Mouse (Mus musculus) cerebellum, postnatal 25 days (tissue): ENCODE data around the gene Serpinb1c.
A peak's percentile ranks its signal among the peaks of the same experiment; 100 is the strongest.
"Not testable (repeated sequence)": the region's sequence is repeated elsewhere in the genome, so short reads cannot be mapped to it uniquely, and the experiment has no call there.

ENCODE experiments used
- DNase-seq, 2 experiments: peaks; one replicate each; pipeline ENCODE4 v3.0.0; 2021; ENCODE audit warnings: mixed read lengths in 2 of 2

Gene Serpinb1c

DNA sequence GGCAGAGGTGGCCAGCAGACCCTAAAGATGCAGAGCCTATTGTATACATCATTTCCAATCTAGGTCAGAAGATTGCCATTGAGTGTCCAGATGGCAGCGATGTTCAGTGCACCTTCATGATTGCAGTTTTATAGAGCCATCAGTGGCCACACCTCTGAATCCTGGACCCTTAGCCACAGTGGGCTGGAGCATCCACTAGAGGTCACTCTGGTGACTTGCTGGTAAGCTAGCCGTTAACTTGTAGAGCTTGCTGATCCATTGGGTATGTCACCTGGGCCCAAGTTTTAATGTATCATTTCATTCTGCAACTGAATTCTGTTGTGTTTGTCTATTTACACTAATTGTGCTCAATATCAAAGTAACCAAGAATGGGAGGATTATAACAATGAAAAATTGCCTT lies 32.4 kb downstream of the Serpinb1c start:
- DNase-seq: peak in 1 of 2 experiments; percentile 6

DNA sequence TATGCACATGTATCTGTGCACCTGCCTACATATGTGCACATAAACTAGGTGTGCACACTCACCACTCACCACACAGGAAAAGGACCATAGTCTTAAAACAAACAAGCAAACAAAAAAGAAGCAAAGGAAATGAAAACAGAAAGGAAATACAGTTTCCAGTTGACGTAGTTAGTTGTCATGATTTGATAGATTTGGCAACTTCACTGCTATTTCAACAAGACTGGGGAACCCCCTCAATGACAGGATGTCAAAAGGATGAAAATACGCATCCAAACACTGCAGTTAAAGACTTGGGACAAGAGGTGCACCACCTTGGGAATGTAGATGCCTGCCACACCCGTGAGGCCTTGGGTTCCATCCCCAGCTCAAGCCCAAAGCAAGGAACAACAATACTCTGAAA lies 33.5 kb downstream of the Serpinb1c start:
- DNase-seq: not testable (repeated sequence)

- DNase-seq: no peak
These were observed 34.6 kb downstream of the Serpinb1c start for GRCm38 (mm10) chr13:32863456-32863855.

DNA sequence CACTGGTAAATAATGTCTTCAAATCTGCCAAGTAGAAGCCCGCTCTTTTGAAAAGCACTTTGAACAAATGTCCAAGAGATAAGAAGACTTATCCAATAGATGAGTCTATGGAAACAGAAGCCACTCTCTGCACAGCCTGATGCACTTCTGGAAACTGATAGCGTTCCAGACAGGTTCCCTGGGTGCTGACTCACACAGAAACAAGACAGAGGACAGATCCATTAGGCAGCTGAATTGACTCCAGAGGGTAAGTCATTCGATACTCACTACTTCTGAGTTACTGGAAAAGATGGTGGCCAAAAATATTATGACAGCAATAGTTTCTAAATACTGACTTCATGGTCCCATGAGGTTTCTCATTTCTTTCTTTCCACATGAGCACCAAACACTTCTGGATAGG lies 37.2 kb downstream of the Serpinb1c start:
- DNase-seq: no peak

DNA sequence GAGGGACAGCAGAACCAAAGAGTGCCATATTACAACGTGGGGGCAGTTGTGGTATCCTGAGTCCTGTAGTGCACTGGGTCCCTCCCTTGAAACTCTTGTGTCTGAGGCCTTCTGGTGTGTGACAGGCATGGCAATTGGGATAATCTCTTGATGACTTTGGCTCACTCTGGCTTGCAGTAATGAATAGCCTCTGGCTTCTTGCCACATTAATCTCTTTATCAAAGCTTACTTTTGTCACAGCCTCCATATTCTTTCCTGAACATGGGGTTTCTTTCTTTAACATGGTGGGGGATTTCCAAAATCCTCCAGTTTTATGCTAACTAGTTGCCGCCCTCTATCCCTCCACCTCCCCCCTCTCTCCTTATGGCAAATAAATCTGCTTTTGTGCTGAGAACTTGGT lies 44.9 kb downstream of the Serpinb1c start:
- no peak for DNase-seq

GRCm38 (mm10) chr13:32852539-32852938 lies 45.5 kb downstream of the Serpinb1c start:
- no peak for DNase-seq

DNA sequence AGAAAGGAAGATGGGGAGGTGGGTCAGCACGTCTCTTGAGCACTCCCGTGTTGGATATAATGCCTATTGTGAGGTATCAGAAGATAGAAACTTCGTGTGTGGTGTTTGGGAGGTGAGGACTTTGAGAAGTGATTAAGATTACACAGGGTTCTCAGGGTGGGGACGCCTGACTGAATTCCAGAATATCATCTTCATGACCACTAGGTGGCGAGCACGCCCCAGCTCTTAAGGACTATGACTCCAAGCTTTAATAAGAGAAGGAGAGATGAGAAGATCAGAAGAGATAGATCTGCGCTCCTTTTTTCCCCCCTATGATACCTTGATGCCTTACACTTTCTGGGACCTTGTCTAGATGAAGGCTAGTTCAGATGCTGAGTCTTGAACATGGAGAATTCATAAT lies 46.0 kb downstream of the Serpinb1c start:
- DNase-seq: peak; percentile 22 to 61

DNA sequence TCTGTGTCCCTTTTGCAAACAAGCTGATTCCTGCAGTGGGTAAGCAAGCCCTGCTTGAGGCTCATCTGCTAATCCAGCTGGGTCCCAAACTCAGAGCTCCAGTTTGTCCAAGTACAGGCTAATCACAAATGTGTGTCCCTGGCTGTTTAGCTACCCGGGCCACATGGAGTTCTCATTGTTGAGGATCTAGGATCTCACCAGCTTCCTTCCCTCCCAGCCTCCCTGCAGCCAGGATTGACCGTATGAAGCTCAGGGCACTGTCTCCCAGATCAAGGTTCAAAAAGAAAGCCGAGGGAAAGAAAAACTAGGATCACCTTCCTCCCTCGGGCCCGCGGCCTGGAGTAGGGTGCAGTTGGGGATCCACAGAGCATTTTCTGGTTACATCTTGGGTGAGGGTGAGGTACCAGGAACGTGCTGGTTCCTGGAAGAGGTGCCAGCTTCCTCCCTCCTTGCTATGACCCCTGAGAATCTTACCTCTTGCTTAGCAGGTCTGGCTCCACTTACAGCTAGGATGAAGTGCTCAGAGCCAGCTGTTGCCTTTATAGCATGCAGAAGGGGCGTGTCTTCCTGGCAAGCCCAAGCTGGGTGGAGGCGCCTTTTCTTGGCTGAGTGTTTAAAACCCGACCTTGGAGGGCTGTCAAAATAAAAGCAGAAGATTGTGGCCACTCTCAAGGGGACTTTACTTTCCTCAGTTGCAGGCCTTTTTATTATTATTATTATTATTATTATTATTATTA lies 47.2 kb downstream of the Serpinb1c start, which contains the start of gene Serpinb1a:
Serpinb1a (minus strand) TSS at position 518 of the 737 bp plus-strand sequence.
- no peak for DNase-seq

DNA sequence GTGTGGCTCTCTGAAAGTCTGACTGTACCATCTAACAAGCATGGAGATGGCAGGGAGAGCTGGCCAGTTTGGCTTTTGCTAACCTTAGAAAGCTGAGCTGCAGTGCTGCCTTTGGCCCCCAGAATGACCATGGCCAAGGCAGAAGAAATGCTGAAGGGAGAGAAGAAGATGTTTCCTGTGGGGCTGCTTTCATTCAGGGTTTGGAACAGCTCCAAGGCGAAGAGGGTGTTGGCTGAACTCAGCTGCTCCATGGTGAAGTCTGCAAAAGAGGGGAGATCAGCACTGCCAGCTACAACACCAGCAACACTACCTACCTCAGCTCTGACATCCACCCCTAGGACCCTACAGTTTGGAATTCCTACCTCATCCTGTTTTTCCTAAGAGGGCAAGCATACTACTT lies 47.9 kb downstream of the Serpinb1c start:
- no peak for DNase-seq

DNA sequence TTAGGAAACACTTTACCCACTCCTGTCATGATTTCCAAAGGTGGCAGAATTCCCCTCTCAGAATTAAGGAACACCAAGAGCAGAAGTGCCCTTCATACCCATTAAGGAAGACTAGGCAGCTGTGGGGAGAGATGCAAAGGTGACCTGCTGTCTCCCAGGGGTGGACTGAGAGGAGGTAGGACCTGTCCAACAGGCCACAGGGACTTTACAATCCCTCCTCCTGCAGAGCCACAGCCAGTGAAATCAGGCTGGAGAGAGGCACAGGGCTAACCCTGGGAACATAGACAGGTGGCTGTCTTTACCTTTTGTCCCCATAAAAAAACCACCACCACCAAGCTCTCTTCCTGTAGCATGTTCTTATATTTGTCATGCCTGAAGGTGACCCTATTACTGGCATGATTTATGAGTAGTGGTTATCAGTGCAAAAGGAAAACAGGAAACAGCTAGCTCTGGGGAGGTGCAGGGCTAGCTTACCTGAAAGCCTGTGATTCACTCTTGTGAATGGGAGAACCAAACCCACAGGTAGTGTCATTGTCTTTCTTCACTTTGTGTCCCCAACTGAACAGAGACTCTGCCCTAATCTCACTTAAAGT lies 48.4 kb downstream of the Serpinb1c start:
- DNase-seq: no peak

GRCm38 (mm10) chr13:32849092-32849491 lies 48.9 kb downstream of the Serpinb1c start:
- no peak for DNase-seq

- DNase-seq: no peak
These were observed 51.8 kb downstream of the Serpinb1c start for GRCm38 (mm10) chr13:32846221-32846620.

GRCm38 (mm10) chr13:32841349-32841748 lies 56.7 kb downstream of the Serpinb1c start:
- no peak for DNase-seq

DNA sequence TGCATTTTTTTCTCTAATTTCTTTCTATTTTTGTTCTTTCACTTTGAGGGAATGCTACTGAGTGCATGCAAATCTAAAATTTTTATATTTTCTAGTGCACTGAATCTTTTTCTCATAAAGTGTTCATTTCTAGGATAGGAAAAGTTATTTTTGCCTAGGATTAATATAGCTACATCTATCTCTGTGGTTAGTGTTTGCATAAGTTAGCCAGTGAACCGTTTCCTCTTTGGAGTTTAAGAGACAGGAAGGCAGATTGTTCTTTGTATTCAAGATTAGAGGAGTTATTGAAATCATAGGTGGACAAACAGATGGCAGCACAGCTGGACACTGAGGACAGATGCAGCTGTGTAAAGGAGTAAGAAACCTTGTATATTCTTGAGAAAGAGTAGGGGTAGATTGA lies 58.7 kb downstream of the Serpinb1c start:
- no peak for DNase-seq

DNA sequence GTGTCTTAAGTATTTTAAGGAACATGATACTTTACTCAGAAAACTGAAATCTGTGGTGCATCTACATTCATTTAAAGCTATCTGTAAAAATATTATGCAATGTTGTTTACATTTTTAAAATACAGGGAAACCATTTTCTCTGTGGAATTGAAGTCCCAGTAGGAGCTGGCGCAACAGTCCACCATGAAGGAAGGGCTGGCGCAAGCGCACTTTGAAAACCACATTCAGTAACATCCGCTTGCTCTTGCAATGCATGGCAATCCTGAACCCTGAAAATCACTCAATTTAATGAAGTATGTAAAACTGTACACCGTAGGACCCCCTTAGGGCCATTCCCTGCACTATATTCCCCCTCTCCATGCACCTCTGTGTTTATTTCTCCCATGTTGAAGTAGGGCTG lies 63.5 kb downstream of the Serpinb1c start:
- no peak for DNase-seq

DNA sequence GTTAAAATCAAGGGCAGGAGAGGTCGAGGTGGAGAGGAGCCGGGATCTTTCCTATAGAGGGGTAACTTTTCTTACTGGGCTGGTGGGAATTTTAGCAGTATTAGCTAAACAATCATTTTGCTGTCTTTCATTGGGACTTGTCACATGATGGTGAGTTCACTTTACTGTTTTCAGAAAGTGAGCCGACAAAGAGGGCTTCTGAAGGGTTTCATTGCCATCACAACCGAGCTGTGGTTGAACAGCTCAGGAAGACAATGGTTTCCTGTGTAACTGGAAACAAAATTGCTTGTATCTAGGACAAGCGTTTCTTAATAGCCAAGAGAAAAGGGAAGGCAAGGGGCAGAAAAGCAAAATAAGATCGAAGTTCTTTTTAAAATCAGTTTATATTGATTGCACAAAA lies 64.8 kb downstream of the Serpinb1c start:
- no peak for DNase-seq

DNA sequence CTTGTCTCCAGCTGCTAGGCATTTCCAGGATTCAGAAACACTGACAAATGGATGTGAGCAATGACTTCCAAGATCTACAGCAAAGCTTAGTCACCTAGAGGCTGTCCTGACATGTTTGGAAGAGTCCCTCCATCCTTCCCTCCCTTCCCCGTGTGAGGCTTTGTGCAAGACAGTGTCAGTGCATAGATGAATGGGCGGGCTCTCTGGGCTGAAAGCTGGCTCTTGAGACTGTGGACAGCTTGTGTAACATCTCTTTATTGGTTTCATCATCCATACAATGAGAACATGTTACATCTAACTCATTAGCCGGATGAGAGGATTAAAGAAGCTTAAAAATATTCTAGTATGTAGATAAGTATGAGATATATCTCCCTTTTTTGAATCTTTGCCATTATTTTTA lies 65.2 kb downstream of the Serpinb1c start:
- no peak for DNase-seq

DNA sequence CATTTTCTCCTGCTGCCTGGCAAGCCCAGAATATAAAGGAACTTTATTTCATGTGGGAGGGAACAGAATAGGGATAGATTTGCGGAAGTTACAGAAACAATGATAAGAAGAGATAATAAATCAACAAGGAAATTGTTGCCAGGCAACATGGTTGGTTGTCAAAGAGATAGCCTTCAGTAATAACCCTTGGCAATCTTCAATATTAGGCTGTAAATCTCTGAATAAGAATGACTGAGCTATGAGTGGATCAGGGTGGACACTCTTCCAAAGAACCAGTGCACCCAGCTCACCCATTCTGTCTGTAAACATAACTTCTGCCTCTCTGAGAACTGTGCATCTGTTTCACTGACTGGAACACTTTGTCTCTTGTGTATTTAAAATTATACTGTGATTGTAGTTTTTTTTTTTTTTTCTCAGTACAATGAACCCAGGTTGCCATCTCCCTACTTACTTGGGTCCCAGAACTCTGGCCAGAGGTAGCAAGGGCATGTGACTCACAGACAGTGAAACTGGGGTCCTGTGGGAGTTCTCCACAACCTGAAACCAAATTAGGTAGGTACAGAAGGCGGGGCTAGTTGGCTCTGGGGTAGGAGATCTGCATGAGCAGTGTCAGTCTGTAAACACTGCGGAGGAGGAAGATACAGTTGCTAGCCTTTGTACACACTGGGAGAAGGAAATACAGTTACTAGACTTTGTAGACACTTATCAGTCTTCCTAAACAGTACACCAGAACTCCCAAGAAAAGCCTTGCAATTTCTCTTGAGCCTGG lies 66.3 kb downstream of the Serpinb1c start:
- DNase-seq: no peak
